Mouse (Mus musculus) monocyte, adult 2 months (primary cell): Measurements from ENCODE around the gene Slc6a5.
"Not testable (repeated sequence)": the region's sequence is repeated elsewhere in the genome, so short reads cannot be mapped to it uniquely, and the experiment has no call there.

Experiments used
- DNase-seq, 2 experiments: peaks; one replicate each; pipeline ENCODE4 v3.0.0; 2022; ENCODE audit warnings: low spot score in 2 of 2, low read depth in 1 of 2

Slc6a5 gene

DNA sequence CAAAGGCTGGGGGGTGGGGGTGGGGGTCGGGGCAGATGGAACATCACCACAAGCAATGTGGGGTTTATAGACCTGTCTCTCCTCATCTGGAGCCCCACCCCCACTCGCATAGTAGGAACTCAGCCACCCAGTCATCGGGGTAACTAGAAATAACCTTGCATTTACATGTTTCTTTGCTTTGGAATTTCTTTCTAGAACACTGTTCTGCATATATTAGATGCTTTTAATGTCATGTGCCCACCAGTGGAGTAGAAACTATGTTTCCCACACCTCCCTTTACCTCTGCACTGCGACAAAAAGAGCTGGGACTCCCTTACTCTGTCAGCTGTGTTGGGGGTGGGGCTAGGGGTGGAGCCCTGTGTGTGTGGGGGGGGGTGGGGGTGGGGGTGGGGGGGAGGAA, 3.2 kb downstream of the Slc6a5 start:
- DNase-seq: no peak

DNA sequence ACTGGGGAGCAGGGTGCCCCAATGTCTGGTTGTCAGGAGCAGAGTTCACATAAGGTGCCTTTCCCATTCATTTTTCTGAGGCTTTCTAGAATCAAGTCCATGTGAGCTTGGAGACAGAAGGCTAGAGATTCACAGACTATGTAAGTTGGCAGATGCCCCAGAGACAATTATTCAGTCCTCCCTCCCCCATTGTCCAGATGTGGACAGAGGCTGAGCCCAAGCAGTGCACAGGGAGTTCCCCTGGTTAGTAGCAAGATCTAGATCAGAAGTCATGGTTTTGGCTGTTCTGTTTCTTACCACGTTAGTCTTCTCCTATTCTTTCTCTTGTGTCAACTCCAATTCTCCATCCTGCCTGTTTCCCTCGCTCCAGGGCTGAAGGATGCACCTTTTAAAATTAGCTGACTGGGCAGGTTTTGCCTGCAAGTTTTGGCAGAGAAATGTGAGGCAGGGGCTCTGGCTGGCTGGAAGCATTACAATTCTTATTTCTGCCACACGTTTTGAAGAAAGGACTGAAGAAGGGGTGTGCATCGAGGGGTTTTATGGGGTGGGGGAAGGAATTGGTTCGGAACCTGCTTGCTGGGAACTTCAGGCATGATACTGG, 3.9 kb downstream of the Slc6a5 start:
- no peak for DNase-seq

DNA sequence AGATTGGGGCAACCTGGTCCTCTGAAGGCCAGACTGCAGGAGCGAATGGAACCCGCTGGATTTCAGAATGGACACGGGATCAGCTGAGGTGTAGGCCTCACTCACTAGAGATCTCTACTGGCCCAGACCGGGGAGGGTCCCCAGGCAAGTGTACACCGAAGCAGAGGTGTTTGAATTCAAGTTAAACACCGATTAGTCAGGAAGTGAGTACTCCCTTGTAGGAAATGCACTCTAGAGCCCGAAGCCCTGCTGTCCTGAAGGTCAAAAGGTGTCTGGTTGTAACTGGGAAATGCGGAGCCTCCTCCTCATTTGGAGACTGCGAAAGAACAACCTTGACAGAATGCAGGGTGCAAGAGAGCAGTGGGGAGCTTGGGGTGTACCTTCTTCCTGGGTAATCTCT, 5.0 kb downstream of the Slc6a5 start:
- DNase-seq: no peak

DNA sequence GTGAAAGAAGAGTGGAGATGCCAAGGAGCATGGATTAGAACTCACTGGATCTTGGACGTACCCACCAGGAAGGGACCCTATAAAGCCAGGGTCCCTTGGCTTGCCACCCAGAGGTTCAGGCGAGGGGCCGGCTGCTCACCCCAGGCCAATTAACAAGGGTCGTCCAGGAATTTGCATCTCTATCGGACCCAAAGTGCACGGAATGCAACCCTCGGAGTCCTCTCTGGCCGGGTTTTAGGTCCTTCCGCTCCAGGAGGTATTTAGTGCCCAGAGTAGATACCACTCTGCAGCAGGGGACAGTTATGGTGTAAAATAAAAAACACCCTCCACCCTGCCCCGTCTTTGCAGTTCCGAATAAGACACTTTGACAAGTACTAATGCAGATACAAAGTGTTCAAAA, 5.5 kb downstream of the Slc6a5 start:
- no peak for DNase-seq

DNA sequence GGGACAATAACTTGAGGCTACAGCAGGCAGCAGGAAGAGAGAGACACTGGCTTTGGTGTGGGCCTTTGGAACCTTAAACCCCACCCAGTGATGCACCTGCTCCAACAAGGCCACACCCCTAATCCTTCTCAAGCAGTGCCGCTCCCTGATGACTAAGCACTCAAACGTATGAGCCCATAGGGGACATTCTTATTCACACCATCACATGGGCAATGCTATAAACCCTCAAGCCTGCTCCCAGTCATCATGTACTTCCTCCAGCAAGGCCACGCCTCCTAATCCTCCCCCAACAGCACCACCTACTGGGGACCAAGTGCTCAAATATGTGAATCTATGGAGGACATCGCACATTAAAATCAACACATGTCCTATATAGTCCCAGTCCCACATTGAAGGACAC, 9.5 kb downstream of the Slc6a5 start:
- DNase-seq: no peak

DNA sequence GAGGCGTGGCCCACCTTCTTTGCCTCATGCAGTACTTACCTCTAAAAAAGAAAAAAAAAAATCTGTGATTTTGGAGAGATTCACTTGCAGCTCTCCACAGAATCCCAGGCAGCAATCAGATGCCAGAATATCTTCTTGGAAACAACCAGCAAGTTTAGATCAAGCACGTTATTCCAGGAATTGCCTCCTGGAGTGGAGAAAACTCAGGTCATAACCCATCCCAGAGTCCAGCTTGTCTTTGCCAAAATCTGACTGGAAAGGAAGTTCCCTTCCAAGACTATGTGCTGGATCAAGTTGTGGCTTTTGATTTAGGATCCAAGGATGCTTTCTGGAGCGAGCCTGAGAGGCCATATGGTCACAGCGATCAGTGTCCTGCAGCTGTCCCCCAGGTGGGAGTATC, 10.8 kb downstream of the Slc6a5 start:
- no peak for DNase-seq

DNA sequence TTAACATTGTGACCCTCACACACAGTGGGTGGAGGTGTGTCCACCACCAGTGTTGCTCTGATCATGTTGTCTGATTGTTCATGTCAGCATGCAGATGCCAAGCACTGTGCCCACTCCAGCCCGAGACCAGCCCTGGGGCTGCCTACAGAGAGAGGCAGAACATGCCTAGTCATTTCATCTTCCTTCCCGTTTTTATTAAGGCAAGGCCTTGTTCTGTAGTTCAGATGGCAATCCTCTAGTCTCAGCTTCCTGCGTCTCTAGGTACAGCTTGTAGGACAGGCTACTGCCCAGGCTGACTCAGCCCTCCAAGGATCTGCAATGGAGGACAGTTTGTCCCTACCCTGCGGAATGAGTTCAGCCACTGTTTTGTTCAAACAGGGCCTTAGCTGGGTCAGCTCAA, 13.0 kb downstream of the Slc6a5 start:
- no peak for DNase-seq

DNA sequence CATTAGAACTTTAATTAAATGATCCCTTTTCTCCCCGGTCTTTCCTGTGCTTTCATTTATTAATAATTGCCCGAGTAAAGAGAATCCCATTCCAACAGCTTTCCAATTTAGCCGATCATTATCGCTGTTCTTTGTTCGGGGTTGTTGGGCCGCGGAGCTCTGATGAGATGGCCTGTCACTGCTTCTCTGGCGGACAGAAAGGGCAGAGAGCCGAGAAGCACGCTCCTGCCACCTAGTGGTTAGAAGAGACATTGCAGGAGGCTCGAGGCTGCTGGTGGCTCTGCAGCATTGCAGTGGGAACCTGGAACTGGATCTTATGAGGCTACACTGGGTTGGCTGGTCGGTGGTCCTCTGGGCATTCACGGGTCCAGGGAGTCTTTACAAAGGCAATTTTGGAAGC, 13.4 kb downstream of the Slc6a5 start:
- peak; percentile 21 to 42 for DNase-seq

DNA sequence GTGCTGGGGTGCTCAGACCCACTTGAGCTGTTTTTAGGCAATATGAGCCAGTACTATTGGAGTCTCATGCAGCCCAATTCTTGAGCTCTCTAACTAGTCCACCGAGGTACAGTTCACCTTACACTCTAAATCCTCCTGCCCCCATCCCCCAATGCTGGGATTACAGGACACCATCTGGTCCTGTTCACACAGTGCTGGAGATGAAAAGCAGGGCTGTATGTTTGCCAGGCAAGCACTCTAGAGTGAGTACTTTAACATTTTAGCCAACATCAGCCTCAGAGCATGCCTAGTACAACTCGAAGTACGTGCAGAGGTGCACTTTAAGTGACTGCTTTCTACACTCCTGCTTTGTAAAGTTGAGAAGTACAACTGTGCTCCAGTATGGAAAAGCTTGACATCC, 18.6 kb downstream of the Slc6a5 start:
- DNase-seq: no peak

DNA sequence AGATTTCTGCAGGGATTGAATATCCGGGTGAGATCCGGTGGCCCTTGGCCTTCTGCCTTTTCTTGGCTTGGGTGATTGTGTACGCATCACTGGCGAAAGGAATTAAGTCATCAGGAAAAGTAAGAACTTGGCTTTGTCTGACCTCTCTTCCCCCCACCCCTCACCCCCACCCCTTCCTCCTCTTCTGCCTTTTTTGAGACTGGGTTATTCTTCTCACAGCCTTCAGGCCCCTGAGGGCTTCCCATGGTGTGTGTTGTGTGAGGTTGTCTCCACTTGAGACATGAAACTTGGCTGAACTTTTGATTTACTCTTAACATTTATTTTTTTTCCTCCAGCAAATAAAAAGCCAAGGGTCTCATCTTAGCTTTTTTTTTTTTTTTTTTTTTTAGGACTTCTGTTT, 20.1 kb downstream of the Slc6a5 start:
- no peak for DNase-seq

DNA sequence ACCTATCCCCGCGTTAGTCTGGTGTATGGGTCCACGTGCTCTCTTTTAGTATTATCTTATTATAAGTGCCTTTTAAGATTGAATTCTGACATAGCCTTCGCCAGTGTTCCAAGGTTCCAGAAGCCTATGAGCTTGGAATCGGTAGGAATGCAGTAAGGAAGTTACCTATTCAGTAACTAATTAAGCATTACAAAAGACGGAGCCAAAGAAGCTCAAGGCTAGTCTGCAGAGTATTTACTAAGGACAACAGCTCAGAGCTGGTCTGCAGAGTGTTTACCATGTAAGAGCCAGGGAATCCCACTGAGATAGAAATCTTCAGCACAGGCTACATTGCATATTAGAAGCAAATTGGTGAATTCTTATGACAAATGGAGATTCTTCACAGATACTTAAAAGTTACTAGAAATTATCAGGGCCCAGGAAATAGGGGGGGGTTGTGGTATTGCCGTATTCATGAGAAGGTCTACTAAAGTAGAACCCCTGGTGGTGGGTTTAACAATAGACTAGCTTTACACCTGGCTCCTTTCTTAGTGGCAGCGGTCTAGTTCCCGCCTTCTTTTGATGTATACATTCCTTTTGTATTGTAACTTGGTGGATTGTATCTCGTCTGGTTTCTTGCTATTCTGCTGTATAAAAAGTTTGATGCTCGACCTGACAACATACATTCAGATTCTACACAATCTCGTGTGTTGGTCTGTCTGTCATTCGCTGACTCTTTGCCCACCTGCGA, 23.6 kb downstream of the Slc6a5 start:
- not testable (repeated sequence) for DNase-seq

DNA sequence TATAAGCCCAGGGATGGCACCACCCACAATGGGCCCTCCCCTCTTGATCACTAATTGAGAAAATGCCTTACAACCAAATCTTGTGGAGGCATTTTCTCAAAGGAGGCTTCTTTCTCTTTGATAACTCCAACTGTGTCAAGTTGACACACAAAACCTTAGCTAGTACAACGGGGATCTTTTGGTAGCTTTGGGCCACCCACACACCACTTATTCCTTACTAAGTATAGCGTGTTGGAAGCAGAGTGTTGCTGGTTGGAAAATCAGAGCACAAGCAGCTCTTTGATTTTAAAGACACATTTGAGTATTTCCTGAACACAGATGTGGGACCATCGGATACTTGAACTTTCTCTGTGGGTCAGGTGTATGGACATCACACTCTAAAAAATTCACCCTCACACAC, 26.9 kb downstream of the Slc6a5 start:
- DNase-seq: no peak

DNA sequence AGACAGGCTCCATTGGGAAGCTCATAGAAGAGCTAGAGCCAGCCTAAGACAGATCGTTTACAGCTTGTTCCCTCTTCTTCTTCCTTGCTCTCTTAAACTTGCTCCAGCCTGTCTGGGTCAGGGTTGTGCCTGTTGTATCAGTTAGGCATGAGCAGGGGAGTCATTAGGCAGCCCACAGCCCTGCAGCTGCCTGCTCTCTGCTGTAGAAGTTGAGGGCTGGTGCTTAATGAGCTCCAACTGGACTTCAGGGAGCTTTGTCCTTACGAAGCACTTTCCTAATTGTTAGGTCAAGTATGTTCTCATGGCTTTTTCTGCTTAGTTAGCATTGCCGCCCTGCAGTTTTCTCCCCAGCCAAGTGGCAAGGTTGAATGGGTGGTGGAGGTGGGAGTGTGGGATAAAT, 32.1 kb downstream of the Slc6a5 start:
- DNase-seq: no peak

DNA sequence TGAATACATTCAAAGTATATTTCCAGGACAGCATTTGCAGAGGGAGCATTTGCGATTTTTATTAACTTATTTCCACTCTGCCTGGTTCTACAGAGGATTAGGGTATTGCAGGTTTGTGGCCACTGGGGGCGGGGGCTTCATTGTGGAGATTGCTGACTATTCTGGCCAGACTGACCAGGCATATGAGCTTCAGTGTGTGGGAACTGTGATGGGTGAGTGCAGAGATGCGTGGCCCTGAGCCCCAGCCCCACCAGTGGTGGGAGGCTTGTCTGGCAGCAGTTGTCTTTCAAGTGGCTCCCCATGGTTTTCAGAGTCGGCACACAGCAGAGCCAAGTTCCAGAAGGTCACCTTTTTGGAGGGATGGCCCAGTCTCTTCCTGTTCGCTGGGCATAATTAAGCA, 32.5 kb downstream of the Slc6a5 start:
- no peak for DNase-seq

DNA sequence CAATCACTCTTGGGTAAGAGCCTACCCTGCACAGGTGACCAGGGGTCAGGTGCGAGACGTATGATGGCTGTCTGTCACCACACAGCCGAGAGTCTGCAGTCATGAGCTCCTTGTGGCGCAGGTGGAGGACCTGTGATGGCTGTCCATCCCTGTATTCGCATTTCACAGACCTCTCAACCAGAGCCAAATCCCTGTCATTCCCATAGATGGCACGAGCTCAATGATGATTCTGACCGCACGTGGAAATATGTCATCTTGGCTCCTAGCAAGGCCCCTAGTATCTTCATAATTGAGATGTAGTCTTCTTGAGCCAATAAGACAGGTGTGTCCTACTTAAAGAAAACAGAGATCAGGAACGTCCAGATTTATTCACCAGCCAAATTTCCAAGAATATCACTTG, 36.7 kb downstream of the Slc6a5 start:
- DNase-seq: no peak

DNA sequence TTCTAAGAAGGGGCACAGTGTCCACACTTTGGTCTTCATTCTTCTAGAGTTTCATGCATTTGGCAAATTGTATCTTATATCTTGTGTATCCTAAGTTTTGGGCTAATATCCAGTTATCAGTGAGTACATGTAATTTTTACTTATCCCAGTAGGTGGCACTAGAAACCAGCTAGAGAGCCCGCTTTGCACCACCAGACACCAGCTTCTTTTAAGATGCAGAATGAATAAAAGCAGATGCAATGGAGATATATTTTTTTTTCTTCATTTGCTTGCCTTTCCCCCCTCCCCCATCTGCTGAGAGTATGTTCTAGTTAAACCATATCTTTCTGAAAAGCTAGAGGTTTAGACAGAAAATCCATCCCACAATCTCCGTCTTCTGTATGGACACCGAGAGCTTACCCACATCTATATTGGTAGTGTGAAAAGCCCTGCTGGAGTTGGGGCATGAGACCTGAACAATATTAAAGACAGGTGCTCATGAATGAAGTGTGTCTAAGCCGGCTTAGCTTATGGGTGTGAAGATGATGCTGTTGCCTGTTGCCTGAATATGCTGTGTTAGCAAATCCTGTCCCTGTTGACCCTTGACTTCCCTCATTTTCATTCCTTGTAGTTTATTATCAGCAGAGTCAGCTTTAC, 43.7 kb downstream of the Slc6a5 start:
- DNase-seq: no peak

DNA sequence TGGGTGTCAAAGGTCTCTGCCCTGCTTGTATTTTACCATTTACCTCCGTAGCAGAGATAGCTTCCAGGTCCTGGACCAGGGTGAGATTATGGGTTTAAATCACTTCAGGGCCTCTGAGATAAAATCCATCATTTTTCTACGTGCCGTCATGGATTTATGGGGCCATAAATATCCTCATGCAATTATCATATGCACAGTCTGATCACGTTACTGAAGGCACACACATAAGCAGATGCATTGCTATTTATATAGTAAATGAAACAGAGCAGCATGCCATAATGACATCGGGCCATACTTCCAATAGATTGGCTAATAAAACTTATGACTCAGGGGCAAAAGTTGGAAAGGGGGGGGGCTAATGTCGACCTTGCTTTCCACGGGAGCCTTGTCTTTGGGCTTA, 44.9 kb downstream of the Slc6a5 start:
- no peak for DNase-seq

DNA sequence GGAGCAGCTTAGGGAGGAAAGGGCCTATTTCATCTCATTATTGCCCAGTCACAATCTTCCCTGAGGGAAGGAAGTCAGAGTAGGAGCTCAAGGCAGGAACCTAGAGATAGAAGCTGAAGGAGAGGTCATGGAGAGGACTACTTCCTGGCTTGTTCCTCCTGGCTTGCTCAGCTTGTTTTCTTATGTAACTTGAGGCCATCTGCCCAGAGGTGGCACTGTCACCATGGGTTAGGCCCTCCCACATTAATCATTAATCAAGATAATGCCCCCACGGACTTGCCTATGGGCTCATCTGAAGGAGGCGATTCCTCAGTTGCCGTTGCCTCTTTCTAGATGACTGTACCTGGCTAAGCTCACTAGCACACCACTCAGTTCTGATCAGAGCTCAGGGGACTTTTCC, 47.2 kb downstream of the Slc6a5 start:
- no peak for DNase-seq

DNA sequence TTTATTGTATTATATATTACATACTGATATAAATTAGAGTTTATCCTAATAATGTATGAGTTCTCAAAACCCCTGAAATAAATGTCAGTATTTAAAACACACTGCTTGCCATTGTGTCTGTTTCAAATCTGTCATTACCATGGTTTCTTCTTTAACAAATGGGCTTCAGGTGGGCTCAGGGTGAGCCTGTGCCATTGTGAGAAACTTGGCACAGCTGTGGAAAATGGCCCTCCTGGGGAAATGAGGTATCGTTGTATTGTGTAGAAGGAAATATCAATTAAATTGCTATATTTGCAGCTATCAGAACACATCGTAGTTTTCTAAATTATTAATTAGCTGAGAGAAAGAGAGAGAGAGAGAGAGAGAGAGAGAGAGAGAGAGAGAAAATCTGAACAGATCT, 53.8 kb downstream of the Slc6a5 start:
- DNase-seq: no peak

DNA sequence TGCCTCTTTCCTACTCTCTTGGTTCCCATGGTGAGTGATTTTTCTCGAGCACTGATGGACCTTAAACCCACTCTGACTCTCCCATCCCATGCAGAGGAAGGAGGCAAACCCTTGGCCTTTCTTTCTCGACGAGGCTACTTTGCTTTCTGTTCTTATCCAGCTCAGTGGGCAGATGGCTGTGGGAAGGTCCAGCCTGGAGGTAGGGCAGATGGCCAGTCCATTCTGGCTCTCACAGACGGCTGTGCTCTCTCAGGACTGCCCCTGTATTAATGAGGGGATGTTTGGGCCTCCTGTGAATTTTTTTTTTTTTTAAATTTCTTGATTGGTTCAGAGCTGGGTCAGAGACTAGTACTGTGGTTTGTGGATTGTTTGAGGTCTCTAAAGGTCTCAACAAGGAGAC, 59.6 kb downstream of the Slc6a5 start:
- DNase-seq: no peak

DNA sequence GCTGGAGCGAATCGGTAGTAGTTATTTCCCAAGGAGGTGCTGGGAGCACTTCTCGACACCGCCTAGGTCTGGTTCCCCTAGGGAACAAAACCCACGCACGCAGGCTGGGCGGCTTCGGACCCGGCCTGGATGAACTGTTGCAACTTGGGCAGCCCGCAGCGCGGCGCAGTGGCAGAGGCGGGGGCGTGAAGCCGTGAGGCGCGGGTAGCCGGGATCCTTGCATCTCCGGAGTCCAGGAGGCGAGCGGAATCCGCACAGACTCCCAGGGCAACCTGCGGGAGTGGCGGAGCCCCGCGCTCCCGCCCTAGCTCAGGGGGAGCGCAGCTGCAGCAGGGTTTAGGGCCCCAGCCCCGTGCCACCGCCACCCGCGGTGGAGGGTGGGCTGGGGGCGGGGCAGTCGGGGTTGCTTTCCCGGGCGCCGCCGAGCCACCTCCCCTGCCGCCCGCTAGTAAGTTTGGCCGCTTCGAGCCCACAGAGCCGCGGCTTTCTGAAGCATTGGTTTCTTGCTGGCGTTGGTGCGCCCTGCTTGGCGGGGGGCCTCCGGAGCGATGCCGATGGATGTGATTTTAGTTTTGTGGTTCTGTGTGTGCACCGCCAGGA, 65.0 kb downstream of the Slc6a5 start, which contains the start of gene Nell1:
Gene Nell1, plus strand, starts transcription at position 24 of the 600 bp plus-strand sequence.
- no peak for DNase-seq

DNA sequence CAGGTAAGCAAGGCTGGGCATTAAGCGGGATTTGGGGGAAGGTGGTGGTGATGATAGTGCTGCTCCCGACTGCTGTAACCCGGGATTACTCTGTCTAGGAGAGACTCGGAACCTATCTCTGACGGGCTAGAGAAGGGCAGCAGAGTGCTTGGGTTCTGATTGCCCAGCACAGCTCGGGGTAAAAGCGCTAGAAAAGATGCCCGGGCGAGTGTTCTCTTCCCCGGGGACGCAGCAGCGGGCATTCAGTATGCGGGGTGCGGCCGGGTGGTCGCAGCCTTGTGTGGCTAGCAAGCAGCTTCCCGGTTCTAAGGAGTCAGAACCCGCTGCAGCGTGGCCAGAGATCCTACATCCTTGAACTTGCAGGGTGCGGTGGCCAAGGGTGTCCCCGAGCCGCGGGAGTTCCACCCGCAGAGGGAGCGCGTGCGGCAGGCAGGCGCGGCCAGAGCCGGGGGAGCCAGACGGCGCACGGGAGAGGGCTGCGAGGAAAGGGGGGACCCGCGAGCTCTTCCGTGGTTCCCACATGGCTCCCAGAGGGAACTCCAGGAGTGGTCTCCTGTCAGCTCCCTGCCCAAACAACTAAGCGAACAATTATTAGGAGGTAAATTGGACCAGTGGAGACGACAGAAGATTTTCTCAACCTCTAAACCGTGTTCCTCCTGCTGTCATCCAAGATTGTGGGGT, 65.6 kb downstream of the Slc6a5 start:
- no peak for DNase-seq
